Mouse (Mus musculus) hindbrain, embryonic 13.5 days (tissue): Measurements from ENCODE around the gene Upf2. TPM values are rescaled to one million over a fixed set of nuclear protein-coding genes. Genes with fewer than 3 reads are reported as not detected.

Experiments used
- ATAC-seq: fragments of 200-750 bp; cut with Nextera tagmentation; 2 replicates; pipeline ENCODE4 v1.8.0; 2017; ENCODE audit warnings: moderate TSS enrichment; ENCODE audit not compliant: low FRiP score
- H3K27ac ChIP-seq: fragments of 300-500 bp; sonication (generic); 2 replicates; pipeline ENCODE4 v1.5.1; 2015; ENCODE audit warnings: inconsistent platforms, mild to moderate bottlenecking, moderate library complexity
- H3K27me3 ChIP-seq: fragments of 300-500 bp; sonication (generic); 2 replicates; pipeline ENCODE4 v1.6.1; 2015; ENCODE audit warnings: mild to moderate bottlenecking, inconsistent platforms
- H3K36me3 ChIP-seq: fragments of 300-500 bp; sonication (generic); 2 replicates; pipeline ENCODE4 v1.6.1; 2015; ENCODE audit warnings: mild to moderate bottlenecking, inconsistent platforms
- H3K4me1 ChIP-seq: fragments of 300-500 bp; sonication (generic); replicated peaks from 2 replicates; pipeline ENCODE4 v1.6.1; 2015; ENCODE audit warnings: inconsistent platforms
- H3K4me2 ChIP-seq: fragments of 300-500 bp; sonication (generic); 2 replicates; pipeline ENCODE4 v1.6.1; 2015; ENCODE audit warnings: inconsistent platforms, mild to moderate bottlenecking, moderate library complexity
- H3K4me3 ChIP-seq: fragments of 300-500 bp; sonication (generic); 2 replicates; pipeline ENCODE4 v1.5.1; 2015; ENCODE audit warnings: mild to moderate bottlenecking, inconsistent platforms
- H3K9ac ChIP-seq: fragments of 300-500 bp; sonication (generic); 2 replicates; pipeline ENCODE4 v1.6.1; 2015; ENCODE audit warnings: mild to moderate bottlenecking, inconsistent platforms
- H3K9me3 ChIP-seq: fragments of 300-500 bp; sonication (generic); 2 replicates; pipeline ENCODE4 v1.6.1; 2016; ENCODE audit warnings: inconsistent platforms
- WGBS: fragments of 180-500 bp; shearing (Covaris S2); methylation state at CpG from one replicate; pipeline ENCODE4 v1.1.7; 2015; 5-methylcytosine and 5-hydroxymethylcytosine counted together
- polyA plus RNA-seq: library from polyadenylated mRNA; unstranded; fragments of >200 nt; fragmentation: Nextera tagmentation; extraction: Ambion mirVana; gene quantifications from 2 replicates; pipeline ENCODE4 v1.2.1, GENCODE M21; 2015

Gene Upf2
- polyA plus RNA-seq, 1 experiment from 2014 or later, result 10.1 TPM

GRCm38 (mm10) chr2:6048570-6048969 lies 97.3 kb downstream of the Upf2 start:
- no peaks in the 10 kb centered on the region for H3K27me3 ChIP-seq
- WGBS, result 87% methylated on average over 4 of the region's 4 CpGs
- peaks cover 55% of the 10 kb centered on the region for H3K36me3 ChIP-seq
- H3K4me2 ChIP-seq, result no peak overlapping the region
- H3K4me1 ChIP-seq, result no peaks in the 10 kb centered on the region
- H3K27ac ChIP-seq, result no peak overlapping the region
- no peak for ATAC-seq
- no peaks in the 10 kb centered on the region for H3K9me3 ChIP-seq
- H3K4me3 ChIP-seq, result no peak overlapping the region
- H3K9ac ChIP-seq, result no peak overlapping the region

- H3K9ac ChIP-seq, result no peak overlapping the region
- H3K9me3 ChIP-seq, result no peaks in the 10 kb centered on the region
- no peak overlapping the region for H3K4me2 ChIP-seq
- H3K27ac ChIP-seq, result no peak overlapping the region
- peaks cover 53% of the 10 kb centered on the region for H3K36me3 ChIP-seq
- H3K4me3 ChIP-seq, result no peak overlapping the region
- no peaks in the 10 kb centered on the region for H3K4me1 ChIP-seq
- 92% methylated on average over 3 of the region's 3 CpGs for WGBS
- no peak for ATAC-seq
- H3K27me3 ChIP-seq, result no peaks in the 10 kb centered on the region
Measured at GRCm38 (mm10) chr2:6049018-6049417, 97.7 kb downstream of the Upf2 start.

GRCm38 (mm10) chr2:6055466-6055865 lies 104.2 kb downstream of the Upf2 start:
- no peaks in the 10 kb centered on the region for H3K4me1 ChIP-seq
- H3K4me2 ChIP-seq, result no peak overlapping the region
- no peak overlapping the region for H3K4me3 ChIP-seq
- ATAC-seq, result no peak
- H3K9ac ChIP-seq, result no peak overlapping the region
- WGBS, result 76% methylated on average over 11 of the region's 11 CpGs
- no peak overlapping the region for H3K27ac ChIP-seq
- peaks cover 37% of the 10 kb centered on the region for H3K36me3 ChIP-seq
- H3K9me3 ChIP-seq, result no peaks in the 10 kb centered on the region
- H3K27me3 ChIP-seq, result no peaks in the 10 kb centered on the region

GRCm38 (mm10) chr2:6056518-6056917 lies 105.2 kb downstream of the Upf2 start:
- no peaks in the 10 kb centered on the region for H3K4me1 ChIP-seq

GRCm38 (mm10) chr2:6059291-6059690 lies 108.0 kb downstream of the Upf2 start:
- Histone ChIP-seq H3K4me3 (no peak overlapping the region), H3K36me3 (peaks cover 11% of the 10 kb centered on the region), H3K27ac (no peak overlapping the region), H3K9me3 (no peaks in the 10 kb centered on the region), H3K9ac (no peak overlapping the region), H3K4me2 (no peak overlapping the region), H3K27me3 (no peaks in the 10 kb centered on the region), H3K4me1 (no peaks in the 10 kb centered on the region)
- 95% methylated on average over 2 of the region's 2 CpGs for WGBS
- ATAC-seq, result no peak

More at GRCm38 (mm10) chr2:6056518-6056917, 105.2 kb downstream of the Upf2 start:
- no peaks in the 10 kb centered on the region for H3K9me3 ChIP-seq
- no peak overlapping the region for H3K4me3 ChIP-seq
- ATAC-seq, result no peak
- H3K27ac ChIP-seq, result no peak overlapping the region
- H3K4me2 ChIP-seq, result no peak overlapping the region
- 93% methylated on average over 3 of the region's 3 CpGs for WGBS
- no peaks in the 10 kb centered on the region for H3K27me3 ChIP-seq
- H3K36me3 ChIP-seq, result peaks cover 27% of the 10 kb centered on the region
- H3K9ac ChIP-seq, result no peak overlapping the region

GRCm38 (mm10) chr2:6060071-6060804 lies 109.0 kb downstream of the Upf2 start:
- Histone ChIP-seq H3K4me2 (no peak overlapping the region), H3K4me1 (no peaks in the 10 kb centered on the region), H3K4me3 (no peak overlapping the region), H3K9ac (no peak overlapping the region), H3K36me3 (peaks cover 5% of the 10 kb centered on the region), H3K27ac (no peak overlapping the region), H3K9me3 (no peaks in the 10 kb centered on the region), H3K27me3 (no peaks in the 10 kb centered on the region)
- WGBS, result 76% methylated on average over 10 of the region's 10 CpGs
- ATAC-seq, result no peak

GRCm38 (mm10) chr2:6067341-6067740 lies 116.1 kb downstream of the Upf2 start:
- Histone ChIP-seq H3K27ac (no peak overlapping the region), H3K4me3 (no peak overlapping the region), H3K4me2 (no peak overlapping the region), H3K9ac (no peak overlapping the region), H3K36me3 (no peaks in the 10 kb centered on the region), H3K9me3 (no peaks in the 10 kb centered on the region), H3K4me1 (no peaks in the 10 kb centered on the region), H3K27me3 (no peaks in the 10 kb centered on the region)
- ATAC-seq, result no peak
- whole genome bisulfite sequencing, result 90% methylated on average over 6 of the region's 6 CpGs

- Histone ChIP-seq H3K4me1 (peaks cover 6% of the 10 kb centered on the region; the same call in 1 of the 2 replicates), H3K36me3 (no peaks in the 10 kb centered on the region), H3K27ac (no peak overlapping the region), H3K27me3 (no peaks in the 10 kb centered on the region), H3K9ac (no peak overlapping the region), H3K9me3 (no peaks in the 10 kb centered on the region), H3K4me3 (no peak overlapping the region), H3K4me2 (no peak overlapping the region)
- WGBS, result 50% methylated on average over 11 of the region's 11 CpGs
- ATAC-seq, result no peak
Measured at GRCm38 (mm10) chr2:6070925-6071324, 119.7 kb downstream of the Upf2 start.

GRCm38 (mm10) chr2:6071598-6072440 lies 120.5 kb downstream of the Upf2 start:
- Histone ChIP-seq H3K9me3 (no peaks in the 10 kb centered on the region), H3K4me2 (no peak overlapping the region), H3K27me3 (no peaks in the 10 kb centered on the region), H3K4me1 (peaks cover 6% of the 10 kb centered on the region; the same call in 1 of the 2 replicates), H3K27ac (no peak overlapping the region), H3K36me3 (no peaks in the 10 kb centered on the region), H3K9ac (no peak overlapping the region), H3K4me3 (no peak overlapping the region)
- 56% methylated on average over 11 of the region's 11 CpGs for WGBS
- ATAC-seq, result no peak

- no peak for ATAC-seq
- no peak overlapping the region for H3K27ac ChIP-seq
- no peak overlapping the region for H3K9ac ChIP-seq
- no peak overlapping the region for H3K4me3 ChIP-seq
- no peaks in the 10 kb centered on the region for H3K36me3 ChIP-seq
- H3K4me1 ChIP-seq, result peaks cover 6% of the 10 kb centered on the region; the same call in 1 of the 2 replicates
- no peaks in the 10 kb centered on the region for H3K27me3 ChIP-seq
- H3K4me2 ChIP-seq, result no peak overlapping the region
- H3K9me3 ChIP-seq, result no peaks in the 10 kb centered on the region
- WGBS, result 86% methylated on average over 7 of the region's 7 CpGs
Measured at GRCm38 (mm10) chr2:6072685-6073260, 121.5 kb downstream of the Upf2 start.

- H3K27ac ChIP-seq, result no peak overlapping the region
- H3K36me3 ChIP-seq, result no peaks in the 10 kb centered on the region
- H3K4me2 ChIP-seq, result no peak overlapping the region
- 83% methylated on average over 10 of the region's 10 CpGs for WGBS
- no peak overlapping the region for H3K9ac ChIP-seq
- no peak overlapping the region for H3K4me3 ChIP-seq
- ATAC-seq, result no peak
- H3K9me3 ChIP-seq, result no peaks in the 10 kb centered on the region
- H3K27me3 ChIP-seq, result no peaks in the 10 kb centered on the region
- peaks cover 6% of the 10 kb centered on the region; the same call in 1 of the 2 replicates for H3K4me1 ChIP-seq
Measured at GRCm38 (mm10) chr2:6074891-6075529, 123.7 kb downstream of the Upf2 start.

GRCm38 (mm10) chr2:6075530-6075896 lies 124.2 kb downstream of the Upf2 start:
- peaks cover 6% of the 10 kb centered on the region; the same call in 1 of the 2 replicates for H3K4me1 ChIP-seq
- no peak overlapping the region for H3K4me3 ChIP-seq
- no peaks in the 10 kb centered on the region for H3K9me3 ChIP-seq
- H3K27me3 ChIP-seq, result no peaks in the 10 kb centered on the region
- H3K36me3 ChIP-seq, result no peaks in the 10 kb centered on the region
- no peak overlapping the region for H3K4me2 ChIP-seq
- ATAC-seq, result no peak
- 44% methylated on average over 1 of the region's 1 CpGs for WGBS
- H3K9ac ChIP-seq, result no peak overlapping the region
- H3K27ac ChIP-seq, result no peak overlapping the region
